Mouse (Mus musculus): ENCODE results near the gene AI182371. TPM values are rescaled to one million over a fixed set of nuclear protein-coding genes. Genes with fewer than 3 reads are reported as not detected.

The AI182371 gene
- total and polyA plus RNA-seq, 3 experiments: 0.56 to 0.74 (median 0.68) TPM

DNA sequence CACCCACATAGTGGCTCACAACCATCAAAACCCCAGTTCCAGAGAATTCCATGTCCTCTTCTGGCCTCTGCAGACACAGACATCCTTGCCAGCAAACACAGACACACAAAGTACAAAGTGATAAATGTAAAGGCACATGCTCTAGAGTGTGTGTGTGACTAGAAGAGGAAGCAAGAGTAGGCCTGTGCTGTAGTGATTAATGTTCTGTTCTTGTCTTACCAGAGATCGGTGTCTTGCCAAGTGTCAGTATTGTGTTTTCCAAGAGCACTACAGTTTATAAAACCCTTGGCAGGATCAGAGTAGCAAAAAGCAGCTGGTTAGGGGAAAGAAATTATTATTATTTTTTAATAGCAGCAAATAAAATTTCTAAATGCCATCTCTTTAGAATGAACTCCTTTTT is 37.2 kb upstream of the AI182371 start:
- H3K4me1 ChIP-seq (ENCODE audit: control insufficient read depth in 1 of 2, insufficient read depth in 2 of 2): peaks cover 0 to 37% of the 10 kb centered on the region in 2 experiments; a peak in 2 of 4 replicates
- no peak overlapping the region for H3K4me3 ChIP-seq (replicated peaks in 1 of 3; ENCODE audit: low read depth in 2 of 3, low read length in 2 of 3, poor library complexity in 1 of 3)
- dilution Hi-C loops (cut with MboI; ENCODE audit: extremely low pct_ligation_motif_present, extremely low pct_unique_long_range_greater_than_20kb, low sequenced_read_pairs) (no loop called here), in situ Hi-C loops (cut with MboI; ENCODE audit: low pct_ligation_motif_present, low pct_unique_long_range_greater_than_20kb, low sequenced_read_pairs) (no loop called here)
- DNase-seq (ENCODE audit: extremely low read depth): no peak
- no peaks in the 10 kb centered on the region for H3K27me3 ChIP-seq (replicated peaks)
- H3K36me3 ChIP-seq (replicated peaks in 1 of 2; ENCODE audit: control insufficient read depth in 1 of 2, insufficient read depth in 1 of 2, low read length in 1 of 2): peaks cover 56 to 87% of the 10 kb centered on the region in 2 experiments
- no peak overlapping the region for H3K9ac ChIP-seq (ENCODE audit: insufficient read depth, low read depth)
- H3K27ac ChIP-seq (ENCODE audit: insufficient read depth, low read depth): no peak overlapping the region
- TF ChIP-seq MXI1 (IDR thresholded peaks at IDR 0.05; ENCODE audit: low read depth, low read length) (no peak), HCFC1 (IDR thresholded peaks at IDR 0.05; ENCODE audit: low read depth, low read length) (no peak), USF1 (IDR thresholded peaks at IDR 0.05; ENCODE audit: low read depth, low read length) (no peak), CHD1 (IDR thresholded peaks at IDR 0.05; ENCODE audit: low read depth, low read length) (no peak), MYC (IDR thresholded peaks at IDR 0.05; ENCODE audit: low read depth, low read length) (no peak), ZNF384 (IDR thresholded peaks at IDR 0.05; ENCODE audit: low read depth, low read length) (no peak), RCOR1 (conservative IDR thresholded peaks at IDR 0.05; ENCODE audit: low read depth, low read length) (no peak), MAZ (IDR thresholded peaks at IDR 0.05; ENCODE audit: low read depth, low read length) (no peak), JUN (IDR thresholded peaks at IDR 0.05; ENCODE audit: insufficient read depth, low read depth, low read length) (no peak), ZMIZ1 (IDR thresholded peaks at IDR 0.05; ENCODE audit: low read depth, low read length) (no peak), MEF2A (IDR thresholded peaks at IDR 0.05; ENCODE audit: borderline replicate concordance, low read depth, low read length) (no peak), BHLHE40 (IDR thresholded peaks at IDR 0.05; ENCODE audit: low read depth, low read length) (no peak), ZC3H11A (IDR thresholded peaks at IDR 0.05; ENCODE audit: low read depth, low read length) (no peak), UBTF (IDR thresholded peaks at IDR 0.05; ENCODE audit: low read depth, low read length) (no peak)
- H3K79me2 ChIP-seq (replicated peaks; ENCODE audit: control insufficient read depth, extremely low read depth, insufficient read depth, poor library complexity, severe bottlenecking): peaks cover 8% of the 10 kb centered on the region
- no peaks in the 10 kb centered on the region for H3K9me3 ChIP-seq (replicated peaks; ENCODE audit: low read length)
- no peak overlapping the region for H3K4me2 ChIP-seq (ENCODE audit: insufficient read depth, low read depth, poor library complexity, severe bottlenecking)

- Histone ChIP-seq H3K27me3 (replicated peaks) (no peaks in the 10 kb centered on the region), H3K4me3 (replicated peaks in 1 of 3; ENCODE audit: low read depth in 2 of 3, low read length in 2 of 3, poor library complexity in 1 of 3) (no peak overlapping the region), H3K27ac (ENCODE audit: insufficient read depth, low read depth) (no peak overlapping the region), H3K79me2 (replicated peaks; ENCODE audit: control insufficient read depth, extremely low read depth, insufficient read depth, poor library complexity, severe bottlenecking) (peaks cover 13% of the 10 kb centered on the region), H3K4me2 (ENCODE audit: insufficient read depth, low read depth, poor library complexity, severe bottlenecking) (no peak overlapping the region), H3K36me3 (replicated peaks in 1 of 2; ENCODE audit: control insufficient read depth in 1 of 2, insufficient read depth in 1 of 2, low read length in 1 of 2) (peaks cover 34 to 62% of the 10 kb centered on the region in 2 experiments), H3K9ac (ENCODE audit: insufficient read depth, low read depth) (no peak overlapping the region), H3K4me1 (ENCODE audit: control insufficient read depth in 1 of 2, insufficient read depth in 2 of 2) (peaks cover 0 to 11% of the 10 kb centered on the region in 2 experiments; a peak in 3 of 4 replicates), H3K9me3 (replicated peaks; ENCODE audit: low read length) (no peaks in the 10 kb centered on the region)
- TF ChIP-seq UBTF (IDR thresholded peaks at IDR 0.05; ENCODE audit: low read depth, low read length) (no peak), TBP (conservative IDR thresholded peaks at IDR 0.05; ENCODE audit: low read depth, low read length) (no peak), USF1 (IDR thresholded peaks at IDR 0.05; ENCODE audit: low read depth, low read length) (no peak), KAT2A (IDR thresholded peaks at IDR 0.05; ENCODE audit: insufficient replicate concordance, low read length) (no peak), ZMIZ1 (IDR thresholded peaks at IDR 0.05; ENCODE audit: low read depth, low read length) (no peak), MAX (IDR thresholded peaks at IDR 0.05; ENCODE audit: low read length) (no peak), EP300 (IDR thresholded peaks at IDR 0.05; ENCODE audit: low read length) (no peak), RAD21 (IDR thresholded peaks at IDR 0.05; ENCODE audit: low read depth, low read length) (no peak), MEF2A (IDR thresholded peaks at IDR 0.05; ENCODE audit: borderline replicate concordance, low read depth, low read length) (no peak), PAX5 (IDR thresholded peaks at IDR 0.05; ENCODE audit: low read length) (no peak), GABPA (IDR thresholded peaks at IDR 0.05; ENCODE audit: insufficient replicate concordance, low read depth, low read length) (no peak), IRF4 (IDR thresholded peaks at IDR 0.05; ENCODE audit: low read depth, low read length) (no peak), NRF1 (IDR thresholded peaks at IDR 0.05; ENCODE audit: low read depth, low read length) (no peak), JUND (conservative IDR thresholded peaks at IDR 0.05; ENCODE audit: low read depth, low read length) (no peak), MAFK (IDR thresholded peaks at IDR 0.05; ENCODE audit: insufficient replicate concordance, low read length) (no peak), HCFC1 (IDR thresholded peaks at IDR 0.05; ENCODE audit: low read depth, low read length) (no peak), MYC (IDR thresholded peaks at IDR 0.05; ENCODE audit: low read depth, low read length) (no peak), MXI1 (IDR thresholded peaks at IDR 0.05; ENCODE audit: low read depth, low read length) (no peak)
- dilution Hi-C loops (cut with MboI; ENCODE audit: extremely low pct_ligation_motif_present, extremely low pct_unique_long_range_greater_than_20kb, low sequenced_read_pairs): no loop called here
- in situ Hi-C loops (cut with MboI; ENCODE audit: low pct_ligation_motif_present, low pct_unique_long_range_greater_than_20kb, low sequenced_read_pairs): no loop called here
- no peak for DNase-seq (ENCODE audit: extremely low read depth)
Measured at GRCm38 (mm10) chr2:35133891-35134290, 32.5 kb upstream of the AI182371 start.

Measured in CH12.LX (cell line).